Mouse (Mus musculus) liver, postnatal 0 days (tissue): ENCODE measurements around the gene Stn1. TPM values are rescaled to one million over a fixed set of nuclear protein-coding genes. Genes with fewer than 3 reads are reported as not detected.

Experiments used
- ATAC-seq: fragments of 200-750 bp; cut with Nextera tagmentation; 2 replicates; pipeline ENCODE4 v1.8.0; 2017; ENCODE audit warnings: mild to moderate bottlenecking, moderate library complexity
- DNase-seq: peaks from one replicate; pipeline ENCODE4 v3.0.0-alpha.2; 2016
- H3K27ac ChIP-seq: fragments of 300-500 bp; sonication (generic); 2 replicates; pipeline ENCODE4 v1.5.1; 2014; ENCODE audit warnings: antibody characterized with exemption, moderate library complexity, mild to moderate bottlenecking, low read depth
- H3K27me3 ChIP-seq: fragments of 300-500 bp; sonication (generic); 2 replicates; pipeline ENCODE4 v1.6.1; 2014; ENCODE audit warnings: low read length, control low read depth, mixed read lengths; ENCODE audit not compliant: insufficient read depth
- H3K36me3 ChIP-seq: fragments of 300-500 bp; sonication (generic); replicated peaks from 2 replicates; pipeline ENCODE4 v1.6.1; 2014; ENCODE audit warnings: mild to moderate bottlenecking, control low read depth, low read length, moderate library complexity, mixed read lengths; ENCODE audit not compliant: insufficient read depth
- H3K4me1 ChIP-seq: fragments of 300-500 bp; sonication (generic); 2 replicates; pipeline ENCODE4 v1.6.1; 2014; ENCODE audit warnings: antibody characterized with exemption, mild to moderate bottlenecking, control low read depth; ENCODE audit not compliant: insufficient read depth
- H3K4me2 ChIP-seq: fragments of 300-500 bp; sonication (generic); 2 replicates; pipeline ENCODE4 v1.6.1; 2014; ENCODE audit warnings: low read depth, mild to moderate bottlenecking, low read length, moderate library complexity, mixed read lengths
- H3K4me3 ChIP-seq: fragments of 300-500 bp; sonication (generic); 2 replicates; pipeline ENCODE4 v1.5.1; 2014; ENCODE audit warnings: low read depth, low read length
- H3K9ac ChIP-seq: fragments of 300-500 bp; sonication (generic); replicated peaks from 2 replicates; pipeline ENCODE4 v1.6.1; 2014; ENCODE audit warnings: mild to moderate bottlenecking, moderate library complexity
- H3K9me3 ChIP-seq: fragments of 300-500 bp; sonication (generic); 2 replicates; pipeline ENCODE4 v1.6.1; 2016; ENCODE audit warnings: mild to moderate bottlenecking, control low read depth, low read length, mixed read lengths
- CTCF ChIP-seq: sonication (generic); IDR thresholded peaks from 2 replicates; pipeline ENCODE4 v1.5.1; 2016; ENCODE audit warnings: antibody characterized with exemption, low read depth
- EP300 ChIP-seq: IDR thresholded peaks from 2 replicates; pipeline ENCODE4 v1.6.1; 2016; ENCODE audit warnings: antibody characterized with exemption, low read depth, mild to moderate bottlenecking
- WGBS: fragments of 180-500 bp; shearing (Covaris S2); extraction: QIAGEN DNeasy Blood & Tissue Kit; methylation state at CpG from one replicate; pipeline ENCODE4 v1.1.7; 2014; ENCODE audit not compliant: insufficient replicate concordance; 5-methylcytosine and 5-hydroxymethylcytosine counted together
- polyA plus RNA-seq: library from polyadenylated mRNA; unstranded; fragments of >200 nt; fragmentation: Nextera tagmentation; extraction: Ambion mirVana; gene quantifications from 2 replicates; pipeline ENCODE4 v1.2.1, GENCODE M21; 2015

Gene Stn1
- polyA plus RNA-seq, 1 experiment from 2014 or later, result 5.4 TPM

GRCm38 (mm10) chr19:47473453-47473852 lies 63.9 kb downstream of the Stn1 start:
- H3K9me3 ChIP-seq, result no peaks in the 10 kb centered on the region
- WGBS, result 83% methylated on average over 3 of the region's 3 CpGs
- DNase-seq, result no peak
- no peak for ATAC-seq
- H3K9ac ChIP-seq, result no peak overlapping the region
- H3K36me3 ChIP-seq, result no peaks in the 10 kb centered on the region
- H3K27me3 ChIP-seq, result no peaks in the 10 kb centered on the region
- H3K4me2 ChIP-seq, result no peak overlapping the region
- no peak overlapping the region for H3K4me3 ChIP-seq
- TF ChIP-seq EP300 (no peak), CTCF (no peak)
- H3K4me1 ChIP-seq, result 0 out of 2 replicates have a peak, but pooled peaks cover 3% of the 10 kb centered on the region
- H3K27ac ChIP-seq, result no peak overlapping the region

GRCm38 (mm10) chr19:47472881-47473400 lies 64.4 kb downstream of the Stn1 start:
- no peaks in the 10 kb centered on the region for H3K36me3 ChIP-seq
- no peak for DNase-seq
- ATAC-seq, result peak; percentile 45; the same call in 1 of the 2 replicates
- TF ChIP-seq CTCF (no peak), EP300 (no peak)
- no peak overlapping the region for H3K4me3 ChIP-seq
- no peaks in the 10 kb centered on the region for H3K27me3 ChIP-seq
- no peaks in the 10 kb centered on the region for H3K9me3 ChIP-seq
- H3K4me2 ChIP-seq, result no peak overlapping the region
- H3K27ac ChIP-seq, result no peak overlapping the region
- 58% methylated on average over 15 of the region's 15 CpGs for WGBS
- 0 out of 2 replicates have a peak, but pooled peaks cover 3% of the 10 kb centered on the region for H3K4me1 ChIP-seq
- no peak overlapping the region for H3K9ac ChIP-seq

GRCm38 (mm10) chr19:47471808-47472207 lies 65.5 kb downstream of the Stn1 start:
- Histone ChIP-seq H3K4me1 (0 out of 2 replicates have a peak, but pooled peaks cover 3% of the 10 kb centered on the region), H3K36me3 (no peaks in the 10 kb centered on the region), H3K27me3 (no peaks in the 10 kb centered on the region), H3K4me3 (no peak overlapping the region), H3K9ac (no peak overlapping the region), H3K27ac (no peak overlapping the region), H3K9me3 (no peaks in the 10 kb centered on the region), H3K4me2 (no peak overlapping the region)
- DNase-seq (no peak), ATAC-seq (0 out of 2 replicates have a peak, but pooled peaks have one; percentile 13)
- TF ChIP-seq CTCF (no peak), EP300 (no peak; the same call in 1 of the 2 replicates)
- WGBS, result 58% methylated on average over 4 of the region's 4 CpGs

GRCm38 (mm10) chr19:47468750-47469149 lies 68.6 kb downstream of the Stn1 start:
- no peak overlapping the region for H3K4me3 ChIP-seq
- no peak overlapping the region for H3K27ac ChIP-seq
- 0 out of 2 replicates have a peak, but pooled peaks cover 6% of the 10 kb centered on the region for H3K27me3 ChIP-seq
- no peaks in the 10 kb centered on the region for H3K36me3 ChIP-seq
- 0 out of 2 replicates have a peak, but pooled peaks cover 3% of the 10 kb centered on the region for H3K4me1 ChIP-seq
- no peak overlapping the region for H3K4me2 ChIP-seq
- WGBS, result 41% methylated on average over 3 of the region's 3 CpGs
- H3K9me3 ChIP-seq, result no peaks in the 10 kb centered on the region
- TF ChIP-seq EP300, result no peak
- TF ChIP-seq CTCF, result no peak
- no peak overlapping the region for H3K9ac ChIP-seq
- ATAC-seq (no peak), DNase-seq (no peak)

- peaks cover 10% of the 10 kb centered on the region; the same call in 1 of the 2 replicates for H3K27me3 ChIP-seq
- H3K4me1 ChIP-seq, result peaks cover 12% of the 10 kb centered on the region
- no peaks in the 10 kb centered on the region for H3K9me3 ChIP-seq
- H3K4me2 ChIP-seq, result no peak overlapping the region
- no peak overlapping the region for H3K27ac ChIP-seq
- no peak for DNase-seq
- no peak for ATAC-seq
- no peaks in the 10 kb centered on the region for H3K36me3 ChIP-seq
- H3K9ac ChIP-seq, result no peak overlapping the region
- TF ChIP-seq CTCF, result peak; percentile 11; the same call in 1 of the 2 replicates
- no peak for TF ChIP-seq EP300
- no peak overlapping the region for H3K4me3 ChIP-seq
- 78% methylated on average over 8 of the region's 8 CpGs for WGBS
Measured at GRCm38 (mm10) chr19:47466775-47467174, 70.5 kb downstream of the Stn1 start.

- Histone ChIP-seq H3K9ac (no peak overlapping the region), H3K27me3 (peaks cover 10% of the 10 kb centered on the region; the same call in 1 of the 2 replicates), H3K36me3 (no peaks in the 10 kb centered on the region), H3K27ac (peak overlapping the region; percentile 96), H3K4me1 (peaks cover 16% of the 10 kb centered on the region), H3K9me3 (no peaks in the 10 kb centered on the region), H3K4me2 (peak overlapping the region; percentile 91), H3K4me3 (no peak overlapping the region)
- no peak for TF ChIP-seq EP300
- peak; percentile 64 for TF ChIP-seq CTCF
- WGBS, result 34% methylated on average over 9 of the region's 9 CpGs
- no peak for ATAC-seq
- peak; percentile 49 for DNase-seq
Measured at GRCm38 (mm10) chr19:47465467-47465866, 71.8 kb downstream of the Stn1 start.
